Mouse (Mus musculus): ENCODE measurements at regions not wholly inside any gene's neighbourhood (a gene's known extent, or its start where the extent isn't known, plus 50 kb on each side); places are given as distances from the start of the nearest gene placed in this dataset.

DNA sequence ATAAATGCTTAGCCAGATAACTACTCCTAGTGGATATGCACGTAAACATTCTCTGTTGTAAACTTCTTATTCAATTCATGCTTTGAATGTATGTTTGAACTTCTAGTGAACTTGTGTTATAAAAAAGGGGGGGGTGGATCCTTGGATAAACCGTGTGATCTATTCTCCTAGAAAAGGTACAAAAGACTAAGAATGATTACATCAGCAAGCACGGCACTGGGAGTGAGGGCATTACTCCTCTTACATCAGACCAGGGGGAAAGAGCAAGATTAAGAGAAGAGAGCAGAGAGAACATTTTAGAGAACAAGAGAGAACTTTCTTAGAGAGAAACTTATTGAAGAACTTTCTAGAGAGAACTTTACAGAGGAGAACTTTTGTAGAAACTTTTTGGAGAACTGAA, 442.6 kb upstream of the Kcnab2 start:
- DNase-seq = no peak

- no peak for DNase-seq
Observed at GRCm38 (mm10) chr4:152919851-152920250, 442.2 kb upstream of the Kcnab2 start.

- no peak for DNase-seq
Observed at GRCm38 (mm10) chr4:152916576-152916975, 438.9 kb upstream of the Kcnab2 start.

- DNase-seq = no peak
Observed at GRCm38 (mm10) chr4:152913497-152913896, 435.8 kb upstream of the Kcnab2 start.

- DNase-seq = no peak
Observed at GRCm38 (mm10) chr4:152912846-152913245, 435.2 kb upstream of the Kcnab2 start.

DNA sequence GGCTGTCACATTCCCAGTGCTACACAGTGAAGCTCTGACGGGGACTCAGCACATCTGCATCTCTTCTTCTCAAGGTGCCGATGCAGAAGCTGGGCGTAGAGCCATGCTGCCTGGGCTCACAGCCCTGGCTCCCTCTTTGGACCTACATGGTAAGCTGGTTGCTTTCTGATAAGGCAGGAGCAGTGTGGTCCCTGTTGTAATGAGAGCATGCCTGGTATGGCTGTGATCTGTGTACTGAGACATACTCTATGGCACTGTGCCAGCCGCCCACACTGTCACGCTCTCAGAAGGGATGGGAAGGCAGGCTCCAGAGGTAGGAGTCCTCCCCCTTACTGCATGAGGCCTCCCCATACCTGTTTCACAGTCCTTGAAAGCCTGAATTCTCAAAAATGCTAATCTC, 430.6 kb upstream of the Kcnab2 start:
- no peak for DNase-seq

DNA sequence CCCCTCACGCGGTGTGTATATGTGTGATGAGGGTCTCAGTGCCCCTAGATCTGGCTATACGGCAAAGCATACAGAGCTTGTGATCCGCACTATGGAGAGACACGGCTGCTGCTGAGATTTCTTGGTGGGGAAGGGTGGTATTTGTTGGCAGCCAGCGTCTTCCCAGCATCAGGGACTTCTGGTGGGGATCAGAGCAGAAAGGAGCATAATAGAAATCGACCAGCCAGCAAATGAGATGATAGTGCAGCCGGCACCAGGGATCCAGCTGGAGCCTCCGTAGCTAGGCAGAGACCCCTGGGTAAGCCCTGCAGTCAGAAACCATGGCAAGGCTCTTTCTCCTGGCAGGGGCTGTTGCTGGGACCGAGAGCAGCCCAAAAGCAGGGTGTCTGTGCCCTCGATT, 425.2 kb upstream of the Kcnab2 start:
- DNase-seq = no peak

DNA sequence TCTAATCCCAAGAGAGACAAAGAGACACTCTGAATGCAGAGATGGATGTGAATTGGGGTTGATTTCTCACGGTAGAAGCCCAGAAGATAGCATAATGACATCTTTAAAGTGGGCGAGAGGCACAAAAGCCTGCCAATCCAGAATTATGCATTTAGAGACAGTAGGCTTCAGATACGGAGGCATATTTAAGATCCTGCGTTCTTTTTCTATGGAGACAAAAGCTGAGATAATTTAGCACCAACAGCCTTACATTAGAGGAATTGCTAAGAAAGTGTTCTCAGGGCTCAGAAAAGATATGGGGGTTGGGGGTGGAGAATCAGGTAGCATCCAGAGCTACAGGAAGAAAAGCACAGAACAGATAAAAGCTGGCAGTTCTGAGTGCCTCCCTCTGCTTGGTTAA, 422.4 kb upstream of the Kcnab2 start:
- DNase-seq = no peak

DNA sequence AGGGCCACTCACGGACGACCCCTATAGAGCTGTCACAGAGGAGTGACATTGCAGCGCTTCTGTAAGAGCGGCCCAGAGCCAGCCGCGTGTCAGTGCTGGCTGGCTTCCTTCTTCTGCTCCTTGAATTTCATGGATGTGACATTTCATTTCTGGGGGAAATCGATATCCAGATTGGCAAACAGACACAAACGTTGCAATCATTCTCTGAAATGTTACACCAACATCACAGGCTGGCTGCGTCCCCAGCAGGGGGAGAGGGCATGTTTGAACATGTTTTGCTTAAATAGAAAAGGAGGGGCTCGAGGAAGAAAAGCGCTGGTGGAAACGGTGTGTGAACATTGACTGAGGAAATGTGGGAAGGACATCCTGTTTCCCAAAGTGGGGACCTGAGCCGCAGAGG, 417.4 kb upstream of the Kcnab2 start:
- no peak for DNase-seq

GRCm38 (mm10) chr4:152892997-152893396, 415.3 kb upstream of the Kcnab2 start:
- DNase-seq = no peak

DNA sequence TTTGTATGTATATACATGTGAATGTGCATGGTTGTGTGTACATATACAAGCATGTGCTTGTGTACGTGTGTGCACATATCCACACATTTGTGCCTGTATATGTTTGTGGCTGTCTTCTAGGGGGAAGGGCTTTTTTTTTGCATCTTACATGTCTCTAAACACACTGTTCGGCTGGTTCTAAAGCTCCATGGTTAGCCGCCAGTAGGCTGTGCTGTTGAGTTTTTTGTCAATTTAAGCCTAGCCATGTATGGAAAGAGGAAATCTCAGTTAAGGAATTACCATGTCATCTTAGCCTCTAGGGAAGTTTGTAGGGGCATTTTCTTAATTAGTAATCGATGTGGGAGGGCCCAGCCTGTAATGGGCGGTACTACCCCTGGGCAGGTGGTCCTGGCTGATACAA, 411.5 kb upstream of the Kcnab2 start:
- no peak for DNase-seq

GRCm38 (mm10) chr4:152888306-152888705, 410.6 kb upstream of the Kcnab2 start:
- DNase-seq = no peak

DNA sequence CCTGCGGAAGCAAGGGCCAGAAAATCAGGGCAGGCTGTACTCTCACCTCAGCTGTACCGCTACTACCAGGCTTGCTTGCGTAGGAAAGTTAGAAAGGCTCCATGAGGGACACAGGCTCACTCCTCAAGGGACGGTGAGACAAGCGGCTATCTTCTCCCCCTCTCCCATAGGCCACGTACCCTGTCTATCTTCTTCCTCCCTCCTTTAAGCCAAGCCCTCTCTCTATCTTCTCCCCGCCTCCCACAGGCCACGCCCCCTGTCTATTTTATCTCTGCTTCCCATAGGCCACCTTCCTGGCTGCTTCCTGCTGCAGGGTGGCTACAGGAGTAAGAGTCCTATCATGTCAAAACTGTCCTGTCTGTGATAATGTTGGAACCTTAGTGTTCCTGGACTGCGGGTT, 409.1 kb upstream of the Kcnab2 start:
- DNase-seq = no peak

- no peak for DNase-seq
Observed at GRCm38 (mm10) chr4:152881433-152881930, 403.8 kb upstream of the Kcnab2 start.

DNA sequence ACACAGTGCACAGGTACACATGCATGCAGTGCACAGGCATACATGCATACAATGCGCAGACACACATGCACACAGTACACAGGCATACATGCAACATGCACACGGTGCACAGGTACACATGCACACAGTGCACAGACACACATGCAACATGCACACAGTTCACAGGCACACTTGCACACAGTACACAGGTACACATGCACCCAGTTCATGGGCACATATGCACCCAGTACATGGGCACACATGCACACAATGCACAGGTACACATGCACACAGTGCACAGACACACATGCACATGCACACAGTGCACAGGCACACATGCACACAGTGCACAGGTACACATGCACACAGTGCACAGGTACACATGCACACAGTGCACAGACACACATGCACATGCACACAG, 402.7 kb upstream of the Kcnab2 start:
- DNase-seq = no peak

DNA sequence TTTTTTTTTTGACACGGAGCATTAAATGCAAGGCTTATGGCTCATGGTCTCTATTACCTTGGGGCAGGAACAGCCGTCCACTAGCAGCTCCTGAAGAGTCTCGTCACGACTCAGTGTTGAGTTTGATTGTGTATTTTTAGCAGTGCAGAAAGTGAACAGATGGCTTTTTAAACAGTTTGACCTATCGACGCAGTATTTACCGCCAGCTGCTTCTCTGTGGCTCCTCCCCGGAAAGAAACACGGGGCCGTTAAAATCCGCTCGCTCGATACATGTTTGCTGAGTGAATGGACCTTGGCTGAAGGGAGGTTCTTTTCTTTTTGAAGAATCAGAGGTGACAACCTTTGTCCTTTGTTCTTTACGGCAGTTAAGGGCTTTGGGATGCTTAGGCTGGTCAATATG, 401.3 kb upstream of the Kcnab2 start:
- no peak for DNase-seq

DNA sequence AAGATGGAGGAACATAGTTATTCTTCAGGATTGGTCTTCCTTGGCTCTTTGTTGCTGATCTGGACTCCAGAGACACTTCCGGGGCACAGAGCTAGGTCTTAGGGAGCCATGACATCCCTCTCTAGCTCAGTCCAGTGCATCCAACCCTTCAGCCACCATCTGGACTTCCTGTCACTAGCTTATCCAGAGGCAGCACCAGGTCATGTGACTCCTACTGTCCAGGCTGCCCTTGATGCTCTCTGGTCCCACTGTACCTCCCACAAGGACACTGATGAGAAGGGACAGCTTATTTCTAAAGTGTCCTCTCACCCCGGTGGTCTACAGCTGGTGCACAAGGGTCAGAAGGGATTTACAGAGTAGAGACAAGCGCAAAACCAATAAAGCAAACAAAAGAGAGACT, 400.7 kb upstream of the Kcnab2 start:
- DNase-seq = no peak

GRCm38 (mm10) chr4:152870046-152870445, 392.4 kb upstream of the Kcnab2 start:
- no peak for DNase-seq

DNA sequence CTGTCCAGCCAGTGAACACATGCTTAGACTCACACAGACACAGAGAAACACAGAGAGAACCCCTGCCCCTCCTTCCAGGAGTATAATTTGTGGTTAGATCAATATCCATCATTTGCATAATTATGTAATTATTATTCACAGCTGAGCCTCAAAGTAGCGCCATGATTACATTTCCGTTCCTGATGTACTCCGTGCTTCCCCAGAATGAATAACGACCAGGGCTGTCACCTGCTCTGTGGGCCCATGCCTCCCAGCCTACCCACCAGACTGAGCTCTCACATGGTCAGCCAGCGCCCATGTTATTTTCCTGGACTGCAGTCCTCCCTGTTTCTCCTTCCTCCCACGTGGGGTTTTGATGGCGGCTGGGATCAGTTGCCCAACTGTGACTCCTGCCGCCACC, 388.2 kb upstream of the Kcnab2 start:
- no peak for DNase-seq

- DNase-seq = no peak
Observed at GRCm38 (mm10) chr4:152862818-152863614, 385.3 kb upstream of the Kcnab2 start.

DNA sequence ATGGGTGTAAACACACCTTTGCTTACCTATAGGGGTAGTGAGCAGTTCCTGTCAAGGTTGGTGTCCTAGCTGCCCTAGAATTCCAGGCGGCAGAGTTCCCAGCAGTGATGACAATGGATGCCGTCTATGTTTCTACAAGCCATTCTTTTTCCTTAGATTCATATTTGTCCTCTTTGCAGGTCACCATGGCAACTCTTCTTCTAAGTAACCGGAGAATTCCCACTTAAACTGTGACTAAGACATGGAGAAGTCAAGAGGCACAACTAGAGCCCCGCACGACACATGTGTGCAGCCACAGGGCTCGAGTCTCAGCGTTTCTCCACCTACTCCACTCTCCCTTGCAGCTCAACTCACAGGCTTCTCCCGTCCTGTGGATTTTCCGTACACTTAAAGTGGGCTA, 381.5 kb upstream of the Kcnab2 start:
- no peak for DNase-seq

- no peak for DNase-seq
Observed at GRCm38 (mm10) chr4:152850147-152850546, 372.5 kb upstream of the Kcnab2 start.

DNA sequence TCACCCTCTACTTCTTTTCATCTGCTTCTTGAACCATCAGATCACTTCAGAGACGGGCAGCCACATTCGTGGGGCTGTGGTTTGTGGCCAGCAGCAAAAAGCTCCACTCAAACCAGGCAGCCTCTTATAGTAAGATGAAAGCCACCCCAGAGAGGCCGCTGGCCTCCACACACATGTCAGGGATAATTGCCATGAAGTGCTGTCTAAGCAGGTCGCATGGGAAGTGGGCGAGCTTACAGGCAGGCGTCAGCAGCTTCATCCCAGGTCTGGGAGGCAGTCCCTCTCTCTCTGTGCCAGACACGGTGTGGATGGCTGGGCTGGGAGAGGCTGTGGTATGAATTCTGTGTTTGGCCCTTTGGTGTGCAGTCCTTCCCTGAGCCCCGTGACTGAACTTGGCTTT, 358.4 kb upstream of the Kcnab2 start:
- DNase-seq = no peak

- no peak for DNase-seq
Observed at GRCm38 (mm10) chr4:152834421-152835110, 356.9 kb upstream of the Kcnab2 start.
